Comparison of ENCODE assay signal across 19 mouse cellular contexts in genomic region chr8:110649286-110649685, GRCm38 (mm10).
DNase-seq lines count a peak whose midpoint lies in the region; ATAC-seq lines count a peak whose summit lies in the region.
"Had no signal": no experiment of that assay in that cellular context is flagged by ENCODE, and none has a peak within 500 bp of the region (broad histone marks: within the 10 kb centered on the region; RNA-seq: fewer than 3 reads in every experiment).

No protein-coding gene starts in this region.

- DNase-seq in cerebellum, adult 11 months: no peak
- peak; percentile 82 for DNase-seq in brain, adult 2 months (ENCODE audit: low read depth, low spot score)
- peak; percentile 76 for DNase-seq in cerebellum, adult 9-10 months
- peak; percentile 35 to 47 for DNase-seq in cerebellum, postnatal 36 days
- no peak for DNase-seq in c-Kit-positive CD71-positive TER-119-positive erythroid progenitor cells, embryonic 14.5 days (ENCODE audit: low spot score)
- no peak for DNase-seq in ovary, adult 18-20 months (ENCODE audit: low spot score)
- no peak for DNase-seq in heart, adult 9 months (ENCODE audit: low spot score in 2 of 2)
- DNase-seq: adrenal gland, postnatal 10 days; adrenal gland, postnatal 36 days; embryo, embryonic 11 days; gastrocnemius, postnatal 10 days; gastrocnemius, postnatal 36 days; heart, adult 2 months; kidney, adult 8-10 months had no signal

- peak; percentile 62 for ATAC-seq in cerebellum, adult (ENCODE audit: insufficient number of reproducible peaks, low FRiP score, low TSS enrichment)
- ATAC-seq: activated CD4-positive, CD25-positive, alpha-beta regulatory T cell, adult 4 months; forebrain, embryonic 13.5 days; forebrain, embryonic 16.5 days; intestine, postnatal 0 days had no signal

Comparison
In these comparisons a context has a peak if more than half of its experiments do, and no peak if none do; other contexts are left out.
1. DNase-seq: peak in brain, adult 2 months (single experiment), cerebellum, adult 9-10 months (single experiment) and cerebellum, postnatal 36 days (2 of 2); none in cerebellum, adult 11 months (single experiment), c-Kit-positive CD71-positive TER-119-positive erythroid progenitor cells, embryonic 14.5 days (single experiment), ovary, adult 18-20 months (single experiment) and heart, adult 9 months (0 of 2).